9 mouse cellular contexts compared by ENCODE assay signal in genomic region chr5:132186221-132186620, GRCm38 (mm10).
DNase-seq lines count a peak whose midpoint lies in the region; ATAC-seq and TF ChIP-seq lines count a peak whose summit lies in the region.
"Had no signal": no experiment of that assay in that cellular context is flagged by ENCODE, and none has a peak within 500 bp of the region (broad histone marks: within the 10 kb centered on the region; RNA-seq: fewer than 3 reads in every experiment).

No protein-coding gene starts in this region.

- H3K4me1 ChIP-seq in heart, embryonic 16.5 days (ENCODE audit: control insufficient read depth, insufficient read depth, low read length), result peaks cover 23% of the 10 kb centered on the region
- peaks cover 35% of the 10 kb centered on the region for H3K4me1 ChIP-seq in heart, embryonic 10.5 days
- H3K4me1 ChIP-seq in embryonic facial prominence, embryonic 12.5 days, result peaks cover 60% of the 10 kb centered on the region
- H3K4me1 ChIP-seq in hindbrain, embryonic 16.5 days (ENCODE audit: control insufficient read depth, insufficient read depth, low read depth, low read length), result peaks cover 12% of the 10 kb centered on the region
- H3K4me1 ChIP-seq in thymus, adult 2 months (replicated peaks; ENCODE audit: control insufficient read depth, insufficient read depth, low read length), result no peaks in the 10 kb centered on the region

- TF ChIP-seq CTCF in brain, embryonic 14.5 days (IDR thresholded peaks at IDR 0.05; ENCODE audit: borderline replicate concordance, extremely low read depth, insufficient read depth, insufficient read length), result no peak
- no peak for TF ChIP-seq CTCF in thymus, adult 2 months (IDR thresholded peaks at IDR 0.05; ENCODE audit: borderline replicate concordance, control insufficient read depth, extremely low read depth, insufficient read depth, low read length, poor library complexity)

- no peak overlapping the region; the same call in 1 of the 2 replicates for H3K4me2 ChIP-seq in heart, embryonic 16.5 days (ENCODE audit: low read depth, low read length)
- peak overlapping the region; percentile 29; the same call in 1 of the 2 replicates for H3K4me2 ChIP-seq in embryonic facial prominence, embryonic 12.5 days (replicated peaks)
- 0 out of 2 replicates have a peak overlapping the region, but pooled peaks have one; percentile 6 for H3K4me2 ChIP-seq in hindbrain, embryonic 16.5 days (ENCODE audit: low read length)

- H3K27ac ChIP-seq in heart, embryonic 16.5 days (ENCODE audit: low read length), result peak overlapping the region; percentile 46; the same call in 1 of the 2 replicates
- H3K27ac ChIP-seq in heart, embryonic 10.5 days, result no peak overlapping the region
- H3K27ac ChIP-seq in embryonic facial prominence, embryonic 12.5 days, result peak overlapping the region; percentile 67
- no peak overlapping the region for H3K27ac ChIP-seq in hindbrain, embryonic 16.5 days (ENCODE audit: low read depth, low read length)
- H3K27ac ChIP-seq in thymus, adult 2 months (ENCODE audit: control insufficient read depth, insufficient read depth, low read length), result no peak overlapping the region

- H3K9me3 ChIP-seq in heart, embryonic 16.5 days (replicated peaks; ENCODE audit: control insufficient read depth, low read length), result no peaks in the 10 kb centered on the region
- no peaks in the 10 kb centered on the region for H3K9me3 ChIP-seq in heart, embryonic 10.5 days
- no peaks in the 10 kb centered on the region for H3K9me3 ChIP-seq in embryonic facial prominence, embryonic 12.5 days
- no peaks in the 10 kb centered on the region for H3K9me3 ChIP-seq in hindbrain, embryonic 16.5 days (ENCODE audit: control insufficient read depth, low read length)

- H3K9ac ChIP-seq in heart, embryonic 16.5 days (ENCODE audit: low read length), result no peak overlapping the region
- no peak overlapping the region for H3K9ac ChIP-seq in embryonic facial prominence, embryonic 12.5 days
- no peak overlapping the region for H3K9ac ChIP-seq in hindbrain, embryonic 16.5 days (ENCODE audit: low read depth, low read length)

- 56% methylated on average over 7 of the region's 7 CpGs for WGBS in heart, embryonic 16.5 days
- WGBS in heart, embryonic 10.5 days, result 51% methylated on average over 7 of the region's 7 CpGs
- 5% methylated on average over 7 of the region's 7 CpGs for WGBS in embryonic facial prominence, embryonic 12.5 days
- 43% methylated on average over 7 of the region's 7 CpGs for WGBS in hindbrain, embryonic 16.5 days
- 95% methylated on average over 7 of the region's 7 CpGs for WGBS in thymus, adult 2 months

- 0 out of 2 replicates have a peak, but pooled peaks have one; percentile 32 for ATAC-seq in heart, embryonic 16.5 days (replicated peaks; ENCODE audit: extremely low read depth, insufficient read depth, low FRiP score)
- no peak for ATAC-seq in embryonic facial prominence, embryonic 12.5 days (ENCODE audit: insufficient number of reproducible peaks, insufficient read depth, low FRiP score, low TSS enrichment)
- ATAC-seq in hindbrain, embryonic 16.5 days, result no peak

- H3K36me3 ChIP-seq in heart, embryonic 16.5 days (ENCODE audit: control insufficient read depth, insufficient read depth), result no peaks in the 10 kb centered on the region
- no peaks in the 10 kb centered on the region for H3K36me3 ChIP-seq in heart, embryonic 10.5 days
- H3K36me3 ChIP-seq in embryonic facial prominence, embryonic 12.5 days, result no peaks in the 10 kb centered on the region
- H3K36me3 ChIP-seq in hindbrain, embryonic 16.5 days (ENCODE audit: control insufficient read depth, insufficient read depth, low read length), result no peaks in the 10 kb centered on the region
- H3K36me3 ChIP-seq in thymus, adult 2 months (ENCODE audit: control insufficient read depth, insufficient read depth, low read length), result no peaks in the 10 kb centered on the region

- no peak for DNase-seq in heart, embryonic 10.5 days (ENCODE audit: low spot score)
- peak; percentile 77 for DNase-seq in brain, embryonic 14.5 days (ENCODE audit: low read depth)
- no peak for DNase-seq in adrenal gland, postnatal 14 days
- DNase-seq in right cerebral cortex, postnatal 36 days (ENCODE audit: low spot score in 2 of 2), result no peak
- DNase-seq in thymus, adult 2 months, result no peak
- DNase-seq: right cerebral cortex, postnatal 25 days had no signal

- no peak overlapping the region for H3K4me3 ChIP-seq in heart, embryonic 16.5 days (ENCODE audit: low read length)
- no peak overlapping the region for H3K4me3 ChIP-seq in heart, embryonic 10.5 days
- no peak overlapping the region for H3K4me3 ChIP-seq in embryonic facial prominence, embryonic 12.5 days
- H3K4me3 ChIP-seq in hindbrain, embryonic 16.5 days (ENCODE audit: low read length), result no peak overlapping the region
- no peak overlapping the region for H3K4me3 ChIP-seq in thymus, adult 2 months (ENCODE audit: control insufficient read depth, insufficient read depth, low read length)

- H3K27me3 ChIP-seq in heart, embryonic 16.5 days (ENCODE audit: control insufficient read depth, insufficient read depth, low read length), result no peaks in the 10 kb centered on the region
- no peaks in the 10 kb centered on the region for H3K27me3 ChIP-seq in heart, embryonic 10.5 days (ENCODE audit: insufficient read depth, poor library complexity, severe bottlenecking)
- no peaks in the 10 kb centered on the region for H3K27me3 ChIP-seq in embryonic facial prominence, embryonic 12.5 days
- no peaks in the 10 kb centered on the region for H3K27me3 ChIP-seq in hindbrain, embryonic 16.5 days (replicated peaks; ENCODE audit: control insufficient read depth, insufficient read depth, low read length)
- no peaks in the 10 kb centered on the region for H3K27me3 ChIP-seq in thymus, adult 2 months (ENCODE audit: control insufficient read depth, insufficient read depth, low read length)

- no peak for TF ChIP-seq POLR2A in brain, embryonic 14.5 days (IDR thresholded peaks at IDR 0.05; ENCODE audit: borderline replicate concordance, extremely low read depth, insufficient read depth, insufficient read length, poor library complexity, severe bottlenecking)
- TF ChIP-seq POLR2A in thymus, adult 2 months (IDR thresholded peaks at IDR 0.05; ENCODE audit: control insufficient read depth, extremely low read depth, insufficient read depth, low read length, poor library complexity), result no peak

Comparison
In these comparisons a context has a peak if more than half of its experiments do, and no peak if none do; other contexts are left out.
1. H3K27ac ChIP-seq: peak in heart, embryonic 16.5 days (single experiment) and embryonic facial prominence, embryonic 12.5 days (single experiment); none in heart, embryonic 10.5 days (single experiment), hindbrain, embryonic 16.5 days (single experiment) and thymus, adult 2 months (single experiment).